Comparison of ENCODE assay signal across 7 mouse cellular contexts in genomic region chr17:35165451-35166155, GRCm38 (mm10). TPM values are rescaled to one million over a fixed set of nuclear protein-coding genes. Genes with fewer than 3 reads are reported as not detected.
A peak's percentile ranks its signal among the peaks of the same experiment; 100 is the strongest.
DNase-seq lines count a peak whose midpoint lies in the region; ATAC-seq and TF ChIP-seq lines count a peak whose summit lies in the region.

No protein-coding gene starts in this region.

- H3K27me3 ChIP-seq in liver, embryonic 11.5 days (replicated peaks; ENCODE audit: control insufficient read depth, insufficient read depth, low read length) = no peaks in the 10 kb centered on the region
- H3K27me3 ChIP-seq in embryonic facial prominence, embryonic 10.5 days (replicated peaks; ENCODE audit: low read depth, poor library complexity, severe bottlenecking) = no peaks in the 10 kb centered on the region
- no peaks in the 10 kb centered on the region for H3K27me3 ChIP-seq in hindbrain, postnatal 0 days (ENCODE audit: insufficient read depth, low read length)
- H3K27me3 ChIP-seq in neural tube, embryonic 14.5 days (ENCODE audit: control insufficient read depth, insufficient read depth, low read length) = no peaks in the 10 kb centered on the region

- TF ChIP-seq CTCF in hindbrain, postnatal 0 days (IDR thresholded peaks at IDR 0.05; ENCODE audit: low read depth) = no peak

- no peaks in the 10 kb centered on the region for H3K9me3 ChIP-seq in liver, embryonic 11.5 days (ENCODE audit: control insufficient read depth, low read length)
- no peaks in the 10 kb centered on the region for H3K9me3 ChIP-seq in embryonic facial prominence, embryonic 10.5 days
- no peaks in the 10 kb centered on the region for H3K9me3 ChIP-seq in hindbrain, postnatal 0 days (ENCODE audit: low read length)
- no peaks in the 10 kb centered on the region for H3K9me3 ChIP-seq in neural tube, embryonic 14.5 days (ENCODE audit: control insufficient read depth, low read length)

- H3K9ac ChIP-seq in liver, embryonic 11.5 days (ENCODE audit: low read depth, low read length) = no peak overlapping the region
- peak overlapping the region; percentile 48; the same call in 1 of the 2 replicates for H3K9ac ChIP-seq in hindbrain, postnatal 0 days (replicated peaks; ENCODE audit: low read length)
- H3K9ac ChIP-seq in neural tube, embryonic 14.5 days (replicated peaks; ENCODE audit: low read depth, low read length) = peak overlapping the region; percentile 54

- H3K36me3 ChIP-seq in liver, embryonic 11.5 days (ENCODE audit: control insufficient read depth, insufficient read depth, low read length) = peaks cover 21% of the 10 kb centered on the region
- peaks cover 24% of the 10 kb centered on the region for H3K36me3 ChIP-seq in embryonic facial prominence, embryonic 10.5 days (replicated peaks)
- H3K36me3 ChIP-seq in hindbrain, postnatal 0 days (ENCODE audit: insufficient read depth, low read length) = peaks cover 15% of the 10 kb centered on the region
- peaks cover 14% of the 10 kb centered on the region; the same call in 1 of the 2 replicates for H3K36me3 ChIP-seq in neural tube, embryonic 14.5 days (ENCODE audit: control insufficient read depth, insufficient read depth, low read length)

- H3K4me3 ChIP-seq in liver, embryonic 11.5 days (ENCODE audit: low read depth, low read length) = peak overlapping the region; percentile 99
- peak overlapping the region; percentile 99 for H3K4me3 ChIP-seq in embryonic facial prominence, embryonic 10.5 days
- peak overlapping the region; percentile 100 for H3K4me3 ChIP-seq in hindbrain, postnatal 0 days (ENCODE audit: low read length)
- peak overlapping the region; percentile 89 for H3K4me3 ChIP-seq in neural tube, embryonic 14.5 days (ENCODE audit: low read depth, low read length)

- 30% methylated on average over 12 of the region's 12 CpGs for WGBS in liver, embryonic 11.5 days
- WGBS in embryonic facial prominence, embryonic 10.5 days = 27% methylated on average over 12 of the region's 12 CpGs
- WGBS in hindbrain, postnatal 0 days = 20% methylated on average over 12 of the region's 12 CpGs
- 23% methylated on average over 12 of the region's 12 CpGs for WGBS in neural tube, embryonic 14.5 days

- H3K4me2 ChIP-seq in liver, embryonic 11.5 days = peak overlapping the region; percentile 97
- peak overlapping the region; percentile 63 for H3K4me2 ChIP-seq in hindbrain, postnatal 0 days (ENCODE audit: low read depth, low read length)
- peak overlapping the region; percentile 71 for H3K4me2 ChIP-seq in neural tube, embryonic 14.5 days (ENCODE audit: low read depth, low read length)

- DNase-seq in liver, embryonic 11.5 days (ENCODE audit: low spot score) = no peak
- DNase-seq in liver = no peak
- no peak for DNase-seq in embryonic facial prominence, embryonic 10.5 days (ENCODE audit: low spot score)
- no peak for DNase-seq in hindbrain, postnatal 0 days (ENCODE audit: low spot score)
- no peak for DNase-seq in frontal cortex, postnatal 25 days (ENCODE audit: low spot score in 2 of 2)
- no peak for DNase-seq in adrenal gland, postnatal 25 days

- H3K4me1 ChIP-seq in liver, embryonic 11.5 days (replicated peaks; ENCODE audit: control insufficient read depth, insufficient read depth, low read length) = peaks cover 18% of the 10 kb centered on the region
- peaks cover 34% of the 10 kb centered on the region for H3K4me1 ChIP-seq in embryonic facial prominence, embryonic 10.5 days
- peaks cover 11% of the 10 kb centered on the region; the same call in 1 of the 2 replicates for H3K4me1 ChIP-seq in hindbrain, postnatal 0 days (ENCODE audit: insufficient read depth, low read length)
- peaks cover 26% of the 10 kb centered on the region for H3K4me1 ChIP-seq in neural tube, embryonic 14.5 days (ENCODE audit: control insufficient read depth, insufficient read depth, low read length)

- H3K27ac ChIP-seq in liver, embryonic 11.5 days (ENCODE audit: low read depth, low read length) = peak overlapping the region; percentile 81
- peak overlapping the region; percentile 99 for H3K27ac ChIP-seq in embryonic facial prominence, embryonic 10.5 days (replicated peaks)
- peak overlapping the region; percentile 99 for H3K27ac ChIP-seq in hindbrain, postnatal 0 days
- peak overlapping the region; percentile 88 for H3K27ac ChIP-seq in neural tube, embryonic 14.5 days (ENCODE audit: low read depth, low read length)

- ATAC-seq in liver, embryonic 11.5 days (replicated peaks; ENCODE audit: low FRiP score) = peak; percentile 81; the same call in 1 of the 2 replicates
- ATAC-seq in hindbrain, postnatal 0 days = no peak
- ATAC-seq in neural tube, embryonic 14.5 days (ENCODE audit: low read depth) = peak; percentile 83

RNA-seq across cellular contexts. Expression of gene Prrc2a, which starts 0.9 kb away (rescaled TPM):
- polyA plus RNA-seq in liver, embryonic 11.5 days (2014; fragmentation: Nextera tagmentation; extraction: Ambion mirVana) = 169 and 205 TPM in 2 replicates
- 203 and 205 TPM in 2 replicates for polyA plus RNA-seq in embryonic facial prominence, embryonic 10.5 days (2016; fragmentation: Nextera tagmentation; extraction: Ambion mirVana)
- 218 and 223 TPM in 2 replicates for total RNA-seq in hindbrain, postnatal 0 days (2014; rRNA removed)
- polyA plus RNA-seq in hindbrain, postnatal 0 days (2015; fragmentation: Nextera tagmentation; extraction: Ambion mirVana) = 92.6 and 99.2 TPM in 2 replicates
- 181 and 195 TPM in 2 replicates for polyA plus RNA-seq in neural tube, embryonic 14.5 days (2014; fragmentation: Nextera tagmentation; extraction: Ambion mirVana)
- total RNA-seq in adrenal gland, postnatal 25 days (2021) = 268 and 310 TPM in 2 replicates

RNA-seq across cellular contexts. Expression of gene Aif1, which starts 10.3 kb away (rescaled TPM):
- polyA plus RNA-seq in liver, embryonic 11.5 days (2014; fragmentation: Nextera tagmentation; extraction: Ambion mirVana) = 13.9 and 20.0 TPM in 2 replicates
- polyA plus RNA-seq in embryonic facial prominence, embryonic 10.5 days (2016; fragmentation: Nextera tagmentation; extraction: Ambion mirVana) = 2.9 and 3.9 TPM in 2 replicates
- total RNA-seq in hindbrain, postnatal 0 days (2014; rRNA removed) = 0.21 and 2.4 TPM in 2 replicates
- polyA plus RNA-seq in hindbrain, postnatal 0 days (2015; fragmentation: Nextera tagmentation; extraction: Ambion mirVana) = 9.5 and 10.9 TPM in 2 replicates
- 6.7 and 10.7 TPM in 2 replicates for polyA plus RNA-seq in neural tube, embryonic 14.5 days (2014; fragmentation: Nextera tagmentation; extraction: Ambion mirVana)
- 2.3 and 3.0 TPM in 2 replicates for total RNA-seq in adrenal gland, postnatal 25 days (2021)

RNA-seq across cellular contexts. Expression of gene Lst1, which starts 22.6 kb away (rescaled TPM):
- 24.1 and 28.1 TPM in 2 replicates for polyA plus RNA-seq in liver, embryonic 11.5 days (2014; fragmentation: Nextera tagmentation; extraction: Ambion mirVana)
- 2.6 and 6.9 TPM in 2 replicates for polyA plus RNA-seq in embryonic facial prominence, embryonic 10.5 days (2016; fragmentation: Nextera tagmentation; extraction: Ambion mirVana)
- 10.8 and 25.0 TPM in 2 replicates for total RNA-seq in hindbrain, postnatal 0 days (2014; rRNA removed)
- polyA plus RNA-seq in hindbrain, postnatal 0 days (2015; fragmentation: Nextera tagmentation; extraction: Ambion mirVana) = 8.0 and 8.7 TPM in 2 replicates
- polyA plus RNA-seq in neural tube, embryonic 14.5 days (2014; fragmentation: Nextera tagmentation; extraction: Ambion mirVana) = 3.7 and 8.8 TPM in 2 replicates
- total RNA-seq in adrenal gland, postnatal 25 days (2021) = 5.2 TPM in 1 of 2 replicates, not detected in the other

RNA-seq across cellular contexts. Expression of gene Ltb, which starts 28.6 kb away (rescaled TPM):
- polyA plus RNA-seq in liver, embryonic 11.5 days (2014; fragmentation: Nextera tagmentation; extraction: Ambion mirVana) = 0.70 and 0.78 TPM in 2 replicates
- polyA plus RNA-seq in embryonic facial prominence, embryonic 10.5 days (2016; fragmentation: Nextera tagmentation; extraction: Ambion mirVana) = 0.16 and 0.34 TPM in 2 replicates
- 1.6 TPM in 1 of 2 replicates, not detected in the other for total RNA-seq in hindbrain, postnatal 0 days (2014; rRNA removed)
- 1.2 and 1.8 TPM in 2 replicates for polyA plus RNA-seq in hindbrain, postnatal 0 days (2015; fragmentation: Nextera tagmentation; extraction: Ambion mirVana)
- polyA plus RNA-seq in neural tube, embryonic 14.5 days (2014; fragmentation: Nextera tagmentation; extraction: Ambion mirVana) = 0.31 and 0.62 TPM in 2 replicates
- total RNA-seq in adrenal gland, postnatal 25 days (2021) = 2.8 and 8.5 TPM in 2 replicates

RNA-seq across cellular contexts. Expression of gene Bag6, which starts 30.6 kb away (rescaled TPM):
- 61.4 and 73.6 TPM in 2 replicates for polyA plus RNA-seq in liver, embryonic 11.5 days (2014; fragmentation: Nextera tagmentation; extraction: Ambion mirVana)
- 73.8 and 77.8 TPM in 2 replicates for polyA plus RNA-seq in embryonic facial prominence, embryonic 10.5 days (2016; fragmentation: Nextera tagmentation; extraction: Ambion mirVana)
- 320 and 368 TPM in 2 replicates for total RNA-seq in hindbrain, postnatal 0 days (2014; rRNA removed)
- polyA plus RNA-seq in hindbrain, postnatal 0 days (2015; fragmentation: Nextera tagmentation; extraction: Ambion mirVana) = 50.0 and 55.8 TPM in 2 replicates
- 88.3 and 102 TPM in 2 replicates for polyA plus RNA-seq in neural tube, embryonic 14.5 days (2014; fragmentation: Nextera tagmentation; extraction: Ambion mirVana)
- total RNA-seq in adrenal gland, postnatal 25 days (2021) = 403 and 461 TPM in 2 replicates
